Mouse (Mus musculus) myocyte (in vitro differentiated cells): ENCODE data around the gene Ppp4r1. TPM values are rescaled to one million over a fixed set of nuclear protein-coding genes. Genes with fewer than 3 reads are reported as not detected.

ENCODE experiments used
- H3K27me3 ChIP-seq: one replicate; pipeline ENCODE4 v1.6.1; 2011; ENCODE audit not compliant: control insufficient read depth, insufficient read depth, insufficient read length
- H3K36me3 ChIP-seq: one replicate; pipeline ENCODE4 v1.6.1; 2011; ENCODE audit not compliant: control insufficient read depth, insufficient read depth
- H3K4me2 ChIP-seq: one replicate; pipeline ENCODE4 v1.6.1; 2011; ENCODE audit warnings: low read depth, control low read depth
- H3K4me3 ChIP-seq: one replicate; pipeline ENCODE4 v1.5.1; 2011; ENCODE audit warnings: mild to moderate bottlenecking, control low read depth, moderate library complexity
- H3K79me2 ChIP-seq: one replicate; pipeline ENCODE4 v1.6.1; 2011; ENCODE audit not compliant: control insufficient read depth, insufficient read depth
- H3ac ChIP-seq: one replicate; pipeline ENCODE4 v1.6.1; 2011; ENCODE audit not compliant: control insufficient read depth, insufficient read length
- CEBPB ChIP-seq: IDR thresholded peaks from 2 replicates; pipeline ENCODE4 v1.6.1; 2011; ENCODE audit warnings: mild to moderate bottlenecking, moderate library complexity; ENCODE audit not compliant: poor library complexity, insufficient read depth, severe bottlenecking
- E2F4 ChIP-seq: IDR thresholded peaks from one replicate; pipeline ENCODE4 v1.6.1; 2011; ENCODE audit warnings: mild to moderate bottlenecking, control low read depth, moderate library complexity; ENCODE audit not compliant: insufficient read depth
- MAX ChIP-seq: IDR thresholded peaks from one replicate; pipeline ENCODE4 v1.6.1; 2011; ENCODE audit warnings: low read depth, mild to moderate bottlenecking, control low read depth
- MYOD1 ChIP-seq, 3 experiments: IDR thresholded peaks; one replicate each; pipeline ENCODE4 v1.6.1; 2011; ENCODE audit warnings: control low read depth in 2 of 3, low read depth in 2 of 3, mild to moderate bottlenecking in 2 of 3, moderate library complexity in 1 of 3; ENCODE audit not compliant: insufficient read length in 2 of 3, control insufficient read depth in 1 of 3
- MYOG ChIP-seq, 3 experiments: IDR thresholded peaks; one replicate each; pipeline ENCODE4 v1.6.1; 2011; ENCODE audit warnings: control low read depth in 2 of 3, low read depth in 2 of 3, mild to moderate bottlenecking in 2 of 3; ENCODE audit not compliant: insufficient read length in 2 of 3, control insufficient read depth in 1 of 3, insufficient read depth in 1 of 3
- POLR2A ChIP-seq: IDR thresholded peaks from one replicate; pipeline ENCODE4 v1.6.1; 2011; ENCODE audit warnings: low read depth, mild to moderate bottlenecking, control low read depth, moderate library complexity; ENCODE audit not compliant: insufficient read length
- POLR2AphosphoS2 ChIP-seq: IDR thresholded peaks from one replicate; pipeline ENCODE4 v1.6.1; 2011; ENCODE audit warnings: low read depth, control low read depth; ENCODE audit not compliant: insufficient read length
- REST ChIP-seq: IDR thresholded peaks from one replicate; pipeline ENCODE4 v1.6.1; 2011; ENCODE audit warnings: mild to moderate bottlenecking, control low read depth, moderate library complexity; ENCODE audit not compliant: insufficient read depth, insufficient read length
- SRF ChIP-seq: IDR thresholded peaks from one replicate; pipeline ENCODE4 v1.6.1; 2011; ENCODE audit warnings: low read depth; ENCODE audit not compliant: control insufficient read depth, insufficient read length
- TCF12 ChIP-seq: IDR thresholded peaks from one replicate; pipeline ENCODE4 v1.6.1; 2011; ENCODE audit warnings: mild to moderate bottlenecking, control low read depth; ENCODE audit not compliant: poor library complexity, insufficient read depth, severe bottlenecking
- TCF3 ChIP-seq: IDR thresholded peaks from one replicate; pipeline ENCODE4 v1.6.1; 2011; ENCODE audit warnings: low read depth, control low read depth; ENCODE audit not compliant: insufficient read length
- USF1 ChIP-seq: IDR thresholded peaks from one replicate; pipeline ENCODE4 v1.6.1; 2011; ENCODE audit warnings: low read depth, mild to moderate bottlenecking, control low read depth, moderate library complexity
- polyA plus RNA-seq: library from polyadenylated mRNA; unstranded; fragments of >200 nt; fragmentation: generic; extraction: Trizol; gene quantifications from one replicate; pipeline ENCODE4 v1.2.1, GENCODE M21; 2012; ENCODE audit warnings: missing spikeins

Ppp4r1 gene
- polyA plus RNA-seq, 1 experiment = 44.9 TPM

DNA sequence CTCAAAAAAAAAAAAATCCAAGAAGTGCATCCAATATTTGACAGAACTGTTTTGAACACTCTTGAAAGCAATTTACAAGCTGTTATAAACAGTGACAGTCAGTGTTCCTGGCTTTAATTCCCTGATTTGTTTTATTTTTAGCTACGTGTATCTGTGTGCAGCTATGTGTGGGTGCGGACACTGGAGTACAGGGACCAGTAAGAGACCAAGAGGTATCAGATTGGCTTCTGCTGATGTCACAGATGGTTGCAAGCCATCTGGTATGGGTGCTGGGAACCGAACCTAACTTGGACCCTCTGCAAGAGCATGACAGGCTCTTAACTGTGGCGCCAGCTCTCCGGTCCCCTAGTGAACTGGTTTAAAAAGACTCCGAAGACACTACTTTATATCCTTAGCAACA is 29.2 kb upstream of the Ppp4r1 start:
- TF ChIP-seq POLR2A = no peak
- no peak for TF ChIP-seq TCF3
- no peak for TF ChIP-seq MYOG (IDR thresholded peaks at IDR 0.05; ENCODE audit: control insufficient read depth in 1 of 3, insufficient read depth in 1 of 3, insufficient read length in 2 of 3, low read depth in 2 of 3)
- TF ChIP-seq USF1 = no peak
- TF ChIP-seq SRF = no peak
- no peak for TF ChIP-seq TCF12
- no peak for TF ChIP-seq E2F4
- no peak for TF ChIP-seq REST
- no peak for TF ChIP-seq MAX
- TF ChIP-seq POLR2AphosphoS2 = no peak
- TF ChIP-seq MYOD1 (IDR thresholded peaks at IDR 0.05; ENCODE audit: control insufficient read depth in 1 of 3, insufficient read length in 2 of 3, low read depth in 2 of 3) = no peak
- TF ChIP-seq CEBPB = no peak
- Histone ChIP-seq H3K4me2 (no peak overlapping the region), H3ac (no peak overlapping the region), H3K79me2 (peaks cover 83% of the 10 kb centered on the region), H3K36me3 (peaks cover 3% of the 10 kb centered on the region), H3K27me3 (no peaks in the 10 kb centered on the region), H3K4me3 (no peak overlapping the region)

DNA sequence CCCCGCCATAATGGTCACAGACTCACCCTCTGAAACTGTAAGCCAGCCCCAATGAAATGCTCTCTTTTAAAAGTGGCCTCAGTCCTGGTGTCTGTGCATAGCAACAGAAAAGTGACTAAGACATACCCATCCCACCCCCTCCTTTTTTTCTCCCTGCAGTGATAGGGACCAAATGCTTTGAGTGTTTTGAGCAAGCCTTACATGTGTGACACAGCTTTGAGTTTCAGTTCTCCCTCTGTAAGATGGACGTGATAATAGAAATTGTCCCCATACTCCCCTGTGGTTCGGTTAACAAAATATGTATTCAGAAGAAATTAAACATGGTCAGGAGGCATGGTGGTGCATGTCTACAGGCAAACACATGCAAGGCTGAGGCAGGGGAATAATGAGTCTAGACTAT is 26.5 kb upstream of the Ppp4r1 start:
- TF ChIP-seq POLR2AphosphoS2 = no peak
- TF ChIP-seq USF1 = no peak
- no peak for TF ChIP-seq TCF12
- no peak for TF ChIP-seq POLR2A
- TF ChIP-seq SRF = no peak
- TF ChIP-seq MYOD1 (IDR thresholded peaks at IDR 0.05; ENCODE audit: control insufficient read depth in 1 of 3, insufficient read length in 2 of 3, low read depth in 2 of 3) = no peak
- Histone ChIP-seq H3K36me3 (peaks cover 15% of the 10 kb centered on the region), H3K79me2 (peaks cover 82% of the 10 kb centered on the region), H3K4me2 (no peak overlapping the region), H3K27me3 (no peaks in the 10 kb centered on the region), H3K4me3 (no peak overlapping the region), H3ac (no peak overlapping the region)

DNA sequence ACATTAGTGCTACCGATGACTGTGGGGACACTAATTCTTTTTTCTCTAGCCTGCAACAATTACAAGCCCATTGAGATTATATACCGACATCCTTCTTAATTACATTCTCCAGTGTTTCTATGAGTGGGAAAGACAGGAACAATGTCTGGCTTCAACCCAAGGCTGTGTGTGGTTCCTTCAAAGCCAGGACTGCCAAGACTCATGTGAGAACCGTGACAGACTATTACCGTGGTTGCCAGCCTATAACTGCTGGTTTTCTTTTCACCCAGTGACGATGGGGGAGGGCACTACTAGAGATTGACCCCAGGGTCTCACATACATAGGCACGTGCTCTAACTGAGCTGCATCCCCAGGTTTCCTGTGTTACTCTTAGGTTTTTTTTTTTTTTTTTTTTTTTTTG is 25.2 kb upstream of the Ppp4r1 start:
- no peak overlapping the region for H3ac ChIP-seq
- no peaks in the 10 kb centered on the region for H3K27me3 ChIP-seq
- peaks cover 15% of the 10 kb centered on the region for H3K36me3 ChIP-seq

DNA sequence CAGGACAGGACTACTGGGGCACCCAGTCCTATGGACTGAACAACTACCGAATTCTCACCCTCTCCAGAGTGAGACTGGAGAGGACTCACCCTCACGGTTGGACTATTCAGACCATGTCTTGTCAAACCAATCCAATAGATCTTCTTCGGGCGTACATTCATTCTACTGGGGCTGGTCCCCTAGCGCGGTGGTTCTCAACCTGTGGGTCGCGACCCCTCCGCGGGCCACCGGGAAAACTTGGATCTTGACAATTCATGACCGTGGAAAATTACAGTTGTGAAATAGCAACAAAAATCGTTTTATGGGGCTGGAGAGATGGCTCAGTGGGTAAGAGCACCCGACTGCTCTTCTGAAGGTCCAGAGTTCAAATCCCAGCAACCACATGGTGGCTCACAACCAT is 19.2 kb upstream of the Ppp4r1 start:
- peaks cover 20% of the 10 kb centered on the region for H3K36me3 ChIP-seq

More for the DNA sequence above, 25.2 kb upstream of the Ppp4r1 start:
- TF ChIP-seq TCF3 = no peak
- no peak for TF ChIP-seq USF1
- no peak for TF ChIP-seq E2F4
- no peak for TF ChIP-seq MYOG (IDR thresholded peaks at IDR 0.05; ENCODE audit: control insufficient read depth in 1 of 3, insufficient read depth in 1 of 3, insufficient read length in 2 of 3, low read depth in 2 of 3)
- TF ChIP-seq POLR2A = no peak
- no peak for TF ChIP-seq SRF
- TF ChIP-seq CEBPB = no peak
- no peak for TF ChIP-seq REST
- no peak for TF ChIP-seq TCF12
- no peak for TF ChIP-seq MAX
- TF ChIP-seq MYOD1 (IDR thresholded peaks at IDR 0.05; ENCODE audit: control insufficient read depth in 1 of 3, insufficient read length in 2 of 3, low read depth in 2 of 3) = no peak
- no peak for TF ChIP-seq POLR2AphosphoS2
- peaks cover 85% of the 10 kb centered on the region for H3K79me2 ChIP-seq
- H3K4me2 ChIP-seq = no peak overlapping the region
- H3K4me3 ChIP-seq = no peak overlapping the region

DNA sequence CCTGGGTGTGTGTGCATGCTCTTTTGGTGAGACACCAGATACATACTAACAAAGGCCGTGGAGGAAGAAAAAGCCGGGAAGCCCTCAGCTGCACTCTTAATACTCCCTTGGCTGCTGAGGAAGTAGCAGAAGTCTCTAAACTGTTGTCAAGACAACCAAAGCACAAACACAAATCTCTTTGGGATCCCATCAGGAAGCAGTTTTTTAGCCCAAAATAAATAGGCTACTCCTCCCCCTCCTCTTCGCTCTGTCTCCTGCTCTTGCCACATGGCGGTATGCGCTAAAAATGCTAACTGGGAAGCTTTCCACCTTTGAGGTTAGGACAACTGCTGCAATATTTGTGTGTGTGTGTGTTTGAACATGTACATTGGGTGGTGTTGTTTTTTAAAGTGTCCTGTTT is 13.9 kb upstream of the Ppp4r1 start:
- Histone ChIP-seq H3K79me2 (peaks cover 87% of the 10 kb centered on the region), H3K4me3 (no peak overlapping the region), H3K27me3 (no peaks in the 10 kb centered on the region), H3ac (no peak overlapping the region), H3K36me3 (peaks cover 9% of the 10 kb centered on the region), H3K4me2 (peak overlapping the region; percentile 31)
- TF ChIP-seq MAX (no peak), MYOD1 (IDR thresholded peaks at IDR 0.05; ENCODE audit: control insufficient read depth in 1 of 3, insufficient read length in 2 of 3, low read depth in 2 of 3) (no peak), POLR2A (no peak), TCF12 (no peak), TCF3 (no peak)

More for the DNA sequence above, 19.2 kb upstream of the Ppp4r1 start:
- H3K27me3 ChIP-seq = no peaks in the 10 kb centered on the region
- TF ChIP-seq REST (no peak), POLR2A (no peak), POLR2AphosphoS2 (no peak), CEBPB (no peak), USF1 (no peak), SRF (no peak), MYOG (IDR thresholded peaks at IDR 0.05; ENCODE audit: control insufficient read depth in 1 of 3, insufficient read depth in 1 of 3, insufficient read length in 2 of 3, low read depth in 2 of 3) (no peak)
- H3K79me2 ChIP-seq = peaks cover 95% of the 10 kb centered on the region
- no peak overlapping the region for H3K4me3 ChIP-seq
- H3ac ChIP-seq = no peak overlapping the region
- H3K4me2 ChIP-seq = no peak overlapping the region
